18 mouse cellular contexts compared by ENCODE assay signal in the genomic region with DNA sequence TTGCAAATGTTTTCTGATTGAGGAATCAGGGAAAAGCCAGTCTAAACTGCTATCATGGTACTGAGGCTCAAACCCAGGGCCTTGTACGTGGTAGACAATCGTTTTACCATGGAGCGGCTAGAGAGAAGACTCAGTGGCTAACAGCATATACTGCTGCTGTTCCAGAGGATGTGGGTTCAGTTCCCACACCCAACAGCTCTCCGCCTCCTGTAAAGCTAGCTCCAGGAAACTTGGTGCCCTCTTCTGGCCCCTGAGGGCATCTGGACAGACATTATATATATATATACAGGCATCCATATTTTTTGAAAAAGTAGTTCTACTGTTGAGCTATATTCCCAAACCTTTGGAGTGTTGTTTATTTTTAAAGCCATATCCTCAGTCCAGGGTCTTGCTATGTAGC. TPM values are rescaled to one million over a fixed set of nuclear protein-coding genes. Genes with fewer than 3 reads are reported as not detected.
"Had no signal": no experiment of that assay in that cellular context is flagged by ENCODE, and none has a peak within 500 bp of the region (broad histone marks: within the 10 kb centered on the region; RNA-seq: fewer than 3 reads in every experiment).

No protein-coding gene starts in this region.

- H3K27me3 ChIP-seq: midbrain, embryonic 13.5 days had no signal

- H3K27ac ChIP-seq: kidney, postnatal 0 days; layer of hippocampus, adult 2 months; limb, embryonic 10.5 days; limb, embryonic 13.5 days; liver, embryonic 13.5 days; midbrain, embryonic 10.5 days; midbrain, embryonic 13.5 days had no signal

- H3K9ac ChIP-seq: limb, embryonic 13.5 days; liver, embryonic 13.5 days; midbrain, embryonic 13.5 days had no signal

- H3K36me3 ChIP-seq: limb, embryonic 10.5 days; limb, embryonic 13.5 days; liver, embryonic 13.5 days; midbrain, embryonic 10.5 days; midbrain, embryonic 13.5 days had no signal

- H3K9me3 ChIP-seq: limb, embryonic 10.5 days; limb, embryonic 13.5 days; liver, embryonic 13.5 days; megakaryocyte, embryonic 14.5 days; midbrain, embryonic 10.5 days; midbrain, embryonic 13.5 days had no signal

- ATAC-seq: midbrain, embryonic 13.5 days; midbrain, embryonic 16.5 days had no signal

- DNase-seq: kidney, adult 2 months; kidney, postnatal 25 days; layer of hippocampus, adult 9-11 months; liver, embryonic 13.5 days; lung, adult 2 months; thymus, adult 2 months; thymus, postnatal 4 days had no signal

- H3K4me3 ChIP-seq: layer of hippocampus, adult 2 months; limb, embryonic 10.5 days; limb, embryonic 13.5 days; liver, embryonic 13.5 days; megakaryocyte, embryonic 14.5 days; midbrain, embryonic 10.5 days; midbrain, embryonic 13.5 days; myocyte had no signal

- H3K4me2 ChIP-seq: limb, embryonic 13.5 days; liver, embryonic 13.5 days; midbrain, embryonic 13.5 days had no signal

RNA-seq across cellular contexts. Expression of a gene that starts 8.1 kb away (rescaled TPM):
- total RNA-seq: liver, adult 2 months; monocyte, adult 5-6 weeks had no signal
